Mouse (Mus musculus) retina, adult 2 months (tissue): ENCODE data around the gene Elp6.

ENCODE experiments used
- DNase-seq: peaks from one replicate; pipeline ENCODE4 v3.0.0-alpha.2; 2012; ENCODE audit warnings: low read depth, low spot score

Gene Elp6

DNA sequence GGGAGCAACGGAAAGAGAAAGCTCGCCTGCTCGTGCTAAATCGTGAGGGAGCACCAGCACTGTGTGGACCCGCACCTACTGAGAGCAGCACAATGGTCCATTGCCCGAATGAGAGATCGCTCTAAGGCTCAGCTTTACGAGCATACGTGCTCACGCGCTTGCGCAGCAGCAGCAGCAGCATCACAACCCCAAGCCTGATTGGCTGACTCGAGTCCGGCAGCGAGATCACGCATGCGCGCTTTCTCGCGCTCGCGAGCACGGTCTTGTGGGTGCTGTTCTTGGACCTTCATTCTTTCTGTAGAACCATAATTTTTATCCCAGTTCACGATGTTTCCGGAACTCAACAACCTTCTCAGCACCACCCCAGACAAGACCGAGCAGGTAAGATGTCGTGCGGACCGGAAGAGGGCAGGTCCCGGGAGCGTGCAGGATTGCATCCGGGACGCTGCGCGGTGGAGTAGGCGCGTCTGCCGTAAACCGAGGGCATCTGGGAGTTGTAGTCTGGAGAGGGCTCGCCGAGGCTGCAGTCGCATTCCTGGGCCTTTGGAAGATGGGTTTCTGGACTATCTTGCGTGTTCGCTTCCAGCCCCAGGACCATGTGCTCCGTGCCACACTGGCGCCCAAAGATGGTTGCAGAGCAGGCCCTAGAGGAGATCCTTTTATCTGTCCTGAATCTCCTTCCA is at the start of gene Elp6:
Gene Elp6, plus strand, starts transcription at position 205 of the 683 bp plus-strand sequence.
- peak; percentile 84 for DNase-seq

DNA sequence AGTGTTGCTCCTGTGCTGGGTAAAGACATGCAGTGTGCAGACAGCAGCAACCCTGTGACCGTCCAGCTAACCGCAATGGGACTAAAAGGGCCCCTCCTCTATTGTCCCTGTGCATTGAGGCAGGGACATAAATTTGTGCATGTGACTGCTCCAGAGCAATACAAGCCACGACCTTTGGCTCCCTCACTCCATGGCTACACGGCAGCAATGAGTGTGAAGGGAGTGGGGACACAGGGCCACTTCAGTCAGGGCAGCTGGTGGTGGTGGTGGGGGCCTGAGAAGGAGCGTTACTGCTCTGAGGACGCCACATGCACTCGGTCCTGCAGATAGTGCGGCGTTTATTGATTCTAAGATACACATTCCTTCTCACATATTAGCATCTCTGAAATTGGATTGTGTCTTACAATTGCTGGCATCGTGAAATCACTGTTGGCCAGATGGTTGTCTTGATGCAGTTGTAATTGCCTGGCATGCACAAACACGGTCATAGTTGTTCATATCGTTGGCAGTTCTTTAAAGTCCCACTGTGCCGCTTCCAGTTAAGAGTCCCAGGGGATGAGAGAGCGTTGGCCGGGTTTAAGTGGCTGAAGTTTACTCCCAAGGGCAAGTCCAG is 49.5 kb upstream of the Elp6 start:
- no peak for DNase-seq

DNA sequence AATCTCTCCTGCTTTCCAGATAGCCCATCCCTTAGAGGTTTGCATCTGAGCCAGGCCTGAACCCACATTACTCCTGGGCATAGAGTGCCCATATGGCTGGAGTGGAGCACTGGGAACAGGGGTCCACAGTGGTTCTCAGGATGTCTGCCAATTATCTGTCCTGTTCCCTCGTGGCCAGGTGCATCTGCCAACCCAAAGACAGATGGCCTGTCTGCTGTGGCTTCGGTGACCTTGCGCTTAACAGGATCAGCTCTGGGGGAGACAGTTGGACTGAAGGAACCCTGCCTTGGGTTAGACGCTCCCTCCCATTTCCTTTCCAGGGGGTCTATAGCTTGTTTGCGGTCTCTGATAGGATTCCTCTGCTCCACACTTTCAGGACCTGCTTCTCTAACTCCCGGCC is 46.3 kb upstream of the Elp6 start:
- no peak for DNase-seq

DNA sequence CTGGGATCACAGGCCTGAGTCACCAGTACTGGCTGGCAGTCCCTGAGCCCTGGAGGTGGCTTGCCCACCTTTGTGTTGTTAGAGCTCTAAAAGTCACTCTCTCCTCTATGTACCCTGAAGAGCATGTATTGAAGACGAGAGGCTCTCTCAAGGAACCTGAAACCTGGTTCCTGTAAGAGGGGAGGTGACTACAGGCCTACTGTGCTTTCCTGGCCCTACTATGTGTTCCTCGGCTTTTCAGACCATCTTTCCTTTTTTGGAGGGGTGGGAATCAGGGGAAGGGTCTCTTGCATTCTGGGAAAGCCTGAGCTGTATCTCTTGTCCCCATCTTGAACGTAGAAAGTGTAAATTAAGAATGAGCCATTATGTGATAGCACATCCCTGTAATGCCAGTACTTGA is 45.9 kb upstream of the Elp6 start:
- no peak for DNase-seq

DNA sequence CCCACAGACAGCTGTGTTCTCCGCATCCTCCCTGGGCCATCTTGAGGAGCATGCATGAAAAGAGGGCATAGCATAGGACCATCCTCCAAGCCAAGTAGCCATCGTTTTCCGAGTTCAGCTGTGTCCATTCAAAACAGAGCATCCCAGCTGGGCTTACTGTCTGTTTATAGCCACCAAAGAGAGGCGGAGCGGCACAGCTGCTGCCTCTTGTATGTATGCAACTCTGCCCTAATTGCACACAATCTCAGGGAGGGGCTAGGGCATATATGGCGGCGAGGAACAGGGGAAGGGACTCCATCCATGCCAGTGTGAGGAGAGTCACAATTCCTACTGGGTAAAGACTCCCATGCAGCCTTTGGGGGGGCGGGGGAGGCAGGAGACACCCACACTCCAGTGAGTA is 41.8 kb upstream of the Elp6 start:
- DNase-seq, result no peak

DNA sequence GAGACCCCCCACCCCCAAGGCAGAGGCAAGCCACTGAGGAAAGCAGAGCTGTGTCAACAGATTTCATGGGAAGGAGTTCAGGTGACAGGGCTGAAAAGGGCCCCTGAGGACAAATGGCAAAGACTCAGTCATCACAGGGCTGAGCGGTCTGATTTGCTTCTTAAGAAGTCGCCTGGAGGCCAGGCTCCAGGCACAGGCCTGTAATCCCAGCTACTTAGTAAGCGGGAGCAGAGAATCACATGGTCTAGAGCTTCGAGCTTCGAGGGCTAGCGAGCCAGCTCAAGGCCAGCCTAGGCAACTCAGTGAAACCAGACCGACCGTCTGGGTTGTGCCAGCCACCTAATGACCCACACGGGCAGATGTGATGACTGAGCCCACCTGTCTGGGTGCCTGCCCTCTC is 40.0 kb upstream of the Elp6 start:
- no peak for DNase-seq

DNA sequence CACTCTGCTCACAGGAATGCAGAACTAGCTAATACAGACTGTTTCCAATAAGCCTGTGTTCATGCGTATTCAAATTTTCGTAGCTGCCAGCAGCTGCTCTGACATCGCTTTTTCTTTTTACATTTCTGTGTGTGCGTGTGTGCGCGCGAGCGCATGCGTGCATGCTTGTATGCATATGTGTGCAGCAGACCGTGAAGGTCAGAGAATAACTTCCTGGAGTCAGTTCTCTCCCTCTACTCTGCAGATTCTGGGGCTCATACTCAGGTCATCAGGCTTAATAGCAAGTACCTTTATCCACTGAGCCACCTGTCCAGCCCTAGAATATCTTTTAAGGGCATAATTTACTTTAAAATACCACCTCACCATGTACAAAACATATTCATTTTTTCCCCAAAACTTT is 36.6 kb upstream of the Elp6 start:
- DNase-seq, result no peak

DNA sequence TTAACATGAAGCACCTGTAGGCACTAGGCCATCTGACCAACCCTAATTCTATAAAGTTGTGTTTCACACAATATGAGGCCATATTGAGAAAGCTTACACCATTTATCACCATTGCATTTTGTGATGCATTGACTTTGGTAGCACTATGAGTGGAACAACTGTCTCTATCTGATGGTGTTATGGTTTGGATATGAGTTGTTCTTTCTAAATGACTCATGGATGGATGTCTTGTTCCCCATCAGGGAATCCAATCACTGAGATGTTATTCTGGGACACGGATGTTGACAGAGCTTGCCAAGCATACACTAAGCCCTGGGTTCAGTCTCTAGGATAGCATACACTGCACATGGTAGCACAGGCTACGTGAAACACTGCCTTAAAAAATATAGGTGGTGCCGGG is 32.6 kb upstream of the Elp6 start:
- DNase-seq, result no peak

DNA sequence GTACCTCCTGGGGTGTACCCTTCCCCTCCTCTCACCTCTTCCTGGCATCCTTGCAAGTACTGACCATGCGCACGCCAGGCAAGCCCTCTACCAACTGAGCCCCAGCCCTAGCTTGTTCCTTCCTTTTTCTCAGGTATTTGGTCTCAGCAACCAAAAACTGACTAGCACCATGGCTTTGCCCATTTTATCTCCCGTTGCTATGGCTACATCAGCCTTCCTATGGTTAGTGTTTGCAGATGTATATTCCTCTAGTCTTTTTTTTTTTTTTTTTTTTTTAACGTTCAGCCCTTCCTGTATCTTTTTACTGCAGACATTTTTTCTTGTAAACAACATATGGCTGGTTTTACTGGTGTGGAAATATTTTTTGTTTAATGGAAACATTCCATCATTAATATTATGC is 31.5 kb upstream of the Elp6 start:
- DNase-seq, result no peak

DNA sequence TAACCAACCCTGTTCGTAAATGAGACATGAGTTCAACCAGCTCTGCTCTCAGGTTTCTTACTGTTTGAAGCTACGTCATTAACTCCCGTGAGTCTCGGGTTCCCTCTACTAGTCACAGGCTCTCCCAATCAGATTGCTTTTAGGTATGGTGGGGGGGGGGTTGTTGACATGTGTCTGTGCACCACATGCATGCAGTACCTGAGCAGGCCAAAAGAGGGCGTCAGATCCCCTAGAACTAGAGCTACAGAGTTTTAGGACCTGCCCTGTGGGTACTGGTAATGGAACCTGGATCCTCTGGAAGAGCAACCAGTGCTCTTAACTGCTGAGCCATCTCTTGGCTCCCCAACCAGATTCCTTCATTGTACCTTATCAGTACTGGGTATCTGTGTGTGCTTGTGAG is 29.1 kb upstream of the Elp6 start:
- DNase-seq, result no peak

DNA sequence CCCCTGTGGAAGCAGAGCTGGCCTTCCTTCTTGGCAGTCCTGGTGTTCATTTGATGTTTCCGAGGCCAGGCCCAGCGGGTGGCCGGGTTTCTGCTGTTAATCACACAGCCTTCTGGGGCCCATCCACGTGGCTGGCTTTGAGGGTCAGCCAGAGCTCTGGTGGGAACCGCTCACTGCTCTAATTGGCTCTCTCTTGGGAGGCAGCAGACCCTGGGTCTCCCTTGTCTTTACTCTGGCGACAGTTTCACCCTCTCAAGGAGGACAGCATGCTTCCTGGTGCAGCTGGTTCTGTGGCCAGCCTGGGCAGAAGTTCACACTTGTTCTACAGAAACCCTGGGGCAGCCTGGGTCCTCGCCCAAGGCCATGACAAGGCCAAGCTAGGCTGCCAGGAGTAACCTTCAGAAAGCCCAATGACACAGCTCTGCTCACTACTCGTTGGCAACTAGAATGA is 27.5 kb upstream of the Elp6 start:
- DNase-seq, result no peak

DNA sequence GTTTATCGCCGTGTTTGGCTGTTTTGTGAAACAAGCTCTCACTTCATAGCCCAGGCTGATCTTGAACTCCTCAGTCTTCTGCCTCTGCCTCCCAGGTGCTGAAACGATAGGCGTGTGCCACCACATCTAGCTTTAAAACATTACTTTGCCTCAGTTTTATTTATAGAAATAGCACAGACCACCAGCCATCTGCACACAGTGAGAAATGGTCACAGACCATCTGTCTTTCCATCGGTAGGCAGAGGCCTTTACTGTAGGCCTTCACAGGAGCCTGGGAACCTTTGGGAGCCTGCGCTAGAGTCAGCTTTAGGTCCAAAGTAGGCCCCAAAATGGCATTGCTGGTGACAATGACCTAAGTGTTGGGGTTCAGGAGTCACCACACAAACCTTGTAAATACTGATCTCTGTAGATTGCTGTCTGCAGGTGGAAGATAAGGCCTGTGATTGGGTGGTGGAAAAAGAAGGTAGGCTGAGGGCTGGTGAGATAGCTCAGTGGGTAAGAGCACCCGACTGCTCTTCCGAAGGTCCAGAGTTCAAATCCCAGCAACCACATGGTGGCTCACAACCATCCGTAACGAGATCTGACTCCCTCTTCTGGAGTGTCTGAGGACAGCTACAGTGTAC is 20.8 kb upstream of the Elp6 start:
- no peak for DNase-seq

DNA sequence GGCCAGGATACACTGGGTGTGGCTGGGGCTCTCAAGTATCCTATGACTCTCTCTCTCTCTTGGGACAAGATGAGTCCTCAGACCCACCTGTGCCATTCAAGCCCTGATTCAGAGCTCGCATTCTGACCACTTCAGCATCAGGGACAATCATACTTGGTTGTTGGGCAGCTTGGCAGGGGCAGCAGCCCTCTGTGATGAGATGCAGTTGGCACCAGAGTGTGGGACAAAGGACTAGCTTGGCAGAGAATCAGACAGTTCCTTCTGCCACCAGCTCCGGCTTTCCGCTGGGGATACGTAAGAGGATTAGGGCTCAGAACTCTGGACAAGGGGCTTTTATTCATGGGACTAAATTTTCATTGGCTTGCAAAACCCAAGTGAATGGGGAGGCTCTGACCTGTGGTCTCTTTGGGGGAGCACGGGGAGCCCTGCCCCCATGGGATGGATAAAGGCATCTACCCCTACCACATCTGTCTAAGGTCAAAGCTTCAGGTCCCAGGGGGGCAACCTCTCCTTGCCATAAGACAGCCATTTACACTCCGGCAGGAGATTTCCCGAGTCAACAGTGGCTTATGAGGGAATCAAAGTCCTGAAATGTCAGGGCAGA is 17.6 kb upstream of the Elp6 start:
- no peak for DNase-seq

DNA sequence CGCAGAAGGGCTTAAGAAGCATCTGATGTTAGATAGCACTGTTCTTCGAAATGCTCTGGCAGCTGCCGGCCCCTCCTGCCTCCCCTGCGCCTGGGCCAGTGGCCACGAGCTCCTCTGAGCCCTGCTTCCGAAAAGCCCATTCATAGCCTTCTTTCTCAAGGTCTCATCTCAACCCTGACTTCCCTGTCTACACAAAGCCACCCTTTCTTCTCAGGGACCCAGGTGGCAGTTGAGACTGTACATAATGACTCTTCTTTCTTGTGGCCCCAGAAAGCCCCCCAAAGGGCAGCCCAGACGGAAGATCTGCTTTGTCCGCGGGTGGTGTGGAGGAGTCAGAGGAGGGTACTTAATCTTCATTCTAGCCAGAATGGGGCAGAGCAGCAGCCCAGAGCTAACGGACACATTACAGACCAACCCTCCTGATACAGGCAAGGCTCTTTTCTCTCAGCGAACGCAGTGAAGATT is 11.7 kb upstream of the Elp6 start:
- DNase-seq, result no peak

DNA sequence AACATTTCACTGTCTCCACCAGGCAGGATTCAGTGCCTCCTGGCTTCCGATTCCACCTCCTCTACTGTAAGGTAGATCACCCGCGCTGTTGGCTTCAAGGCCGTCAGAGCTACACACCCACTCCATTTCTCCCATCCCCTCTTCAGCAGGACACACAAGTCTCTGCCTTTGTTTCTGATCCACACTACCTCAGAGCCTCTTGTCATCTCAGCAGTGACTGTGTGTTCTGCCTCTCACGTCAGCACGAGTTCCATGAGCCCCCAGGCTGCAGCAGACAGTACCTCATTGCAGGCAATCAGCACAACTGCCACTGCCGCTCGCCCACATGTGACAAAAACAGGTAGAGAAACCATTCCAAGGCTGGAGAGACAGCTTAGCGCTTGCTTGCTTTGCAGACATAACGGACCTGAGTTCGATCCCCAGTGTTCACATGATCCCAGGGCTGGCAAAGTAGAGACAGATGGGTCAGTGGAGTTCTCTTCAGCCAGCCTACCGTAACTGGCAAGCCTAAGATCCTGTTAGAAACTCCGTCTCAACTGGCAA is 11.0 kb upstream of the Elp6 start:
- DNase-seq, result no peak

DNA sequence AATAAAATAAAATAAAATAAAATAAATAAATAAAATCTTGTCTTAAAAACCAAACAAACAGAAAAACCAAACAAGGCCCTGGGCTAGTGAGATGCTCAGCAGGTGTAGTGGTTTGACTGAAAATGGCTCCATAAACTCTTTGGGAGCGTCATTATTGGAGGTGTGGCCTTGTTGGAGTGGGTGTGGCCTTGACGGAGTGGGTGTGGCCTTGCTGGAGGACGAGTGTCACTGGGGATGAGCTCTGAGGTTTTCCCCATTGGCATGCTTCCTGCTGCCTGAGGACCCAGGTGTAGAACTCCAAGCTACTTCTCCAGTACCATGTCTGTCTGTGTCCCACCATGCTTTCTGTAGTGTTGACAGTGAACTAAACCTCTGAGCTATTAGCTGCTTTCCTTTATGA is 10.2 kb upstream of the Elp6 start:
- no peak for DNase-seq

DNA sequence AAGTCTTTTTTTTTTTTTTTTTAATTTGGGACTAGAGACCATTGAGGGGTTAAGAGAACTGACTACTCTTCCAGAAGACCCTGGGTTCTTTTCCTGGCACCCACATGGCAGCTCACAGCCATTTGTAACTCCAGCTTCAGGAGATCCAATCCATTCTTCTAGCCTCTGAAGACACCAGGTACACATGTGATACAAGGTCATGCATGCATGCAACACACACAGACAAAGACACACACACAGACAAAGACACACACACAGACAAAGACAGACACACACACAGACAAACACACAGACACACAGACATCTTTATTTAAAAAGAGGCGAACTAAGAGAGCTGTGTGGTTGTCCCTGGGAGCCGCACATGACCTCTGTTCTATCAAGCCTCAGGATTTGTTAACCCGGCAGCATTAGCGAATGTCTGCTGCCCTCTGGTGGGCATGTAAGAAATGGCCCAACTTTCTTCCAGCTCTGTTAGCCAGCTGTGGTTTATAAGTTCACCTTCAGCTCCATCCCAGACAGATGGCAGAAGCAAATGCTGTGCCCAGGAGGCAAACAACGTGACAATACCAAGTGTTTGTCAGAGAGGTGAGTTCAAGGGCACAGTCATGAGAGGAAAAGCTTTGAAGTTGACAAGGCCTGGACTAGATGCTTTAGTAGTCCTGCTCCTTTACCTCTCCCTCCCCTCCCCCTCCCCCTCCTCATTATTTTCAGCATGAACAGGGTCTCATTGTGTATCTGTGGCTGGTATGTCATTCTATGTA is 7.9 kb upstream of the Elp6 start:
- peak; percentile 84 for DNase-seq

DNA sequence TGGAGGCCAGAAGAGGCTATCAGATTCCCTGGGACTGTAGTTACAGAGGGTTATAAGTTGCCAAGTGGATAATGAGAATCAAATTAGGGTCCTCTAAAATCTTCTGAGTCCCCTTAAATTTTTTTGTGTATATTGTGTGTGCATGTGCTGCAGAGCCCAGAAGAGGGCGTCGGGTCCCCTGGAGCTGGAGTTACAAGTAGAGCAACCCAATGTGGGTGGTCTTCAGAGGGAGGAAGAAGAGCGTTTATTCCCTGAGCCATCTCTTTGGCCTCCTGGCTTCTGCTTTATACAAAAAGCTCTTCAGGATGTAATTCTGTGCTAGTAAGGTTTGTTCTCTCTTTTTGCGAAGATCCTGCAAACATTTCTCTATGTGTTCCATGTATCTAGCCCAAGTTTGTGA is 457 bp upstream of the Elp6 start:
- DNase-seq, result no peak

DNA sequence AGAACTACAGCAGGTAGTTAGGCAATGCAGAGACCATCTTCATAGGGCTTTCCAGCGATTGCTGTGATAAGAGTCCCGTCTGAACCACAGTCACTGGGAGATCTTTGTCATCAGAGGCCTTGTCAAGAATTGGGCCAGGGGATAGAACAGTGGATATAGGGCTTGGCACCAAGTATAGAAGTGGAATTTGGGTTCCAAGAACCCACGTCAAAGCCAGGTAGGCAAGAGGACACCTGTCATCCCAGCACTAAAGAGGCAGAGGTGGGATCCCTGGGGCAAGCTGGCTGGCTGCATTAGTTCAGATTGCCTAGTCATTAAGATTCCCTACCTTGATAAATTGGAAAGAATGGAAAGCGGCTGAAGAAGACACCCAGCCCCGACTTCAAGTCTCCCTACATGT is 1.4 kb downstream of the Elp6 start:
- DNase-seq, result no peak

DNA sequence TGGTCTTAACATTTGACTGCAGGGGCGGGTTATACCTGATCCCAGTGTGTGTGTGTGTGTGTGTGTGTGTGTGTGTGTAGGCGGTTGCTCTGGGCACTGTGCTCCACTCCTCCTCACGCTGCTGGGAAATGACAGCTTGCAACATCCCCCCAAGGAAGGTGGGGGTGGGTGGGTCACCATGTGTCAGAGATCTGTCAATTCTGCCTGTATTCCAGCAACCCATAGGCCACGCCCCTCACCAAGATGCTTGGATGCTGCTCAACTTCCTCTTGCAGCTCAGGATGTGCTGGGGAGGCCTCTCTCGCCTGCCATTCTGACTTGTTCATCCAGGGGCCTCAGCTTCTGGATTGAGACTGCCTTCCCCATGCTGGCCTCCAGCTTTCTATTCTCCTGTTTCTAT is 9.7 kb downstream of the Elp6 start:
- DNase-seq, result no peak

DNA sequence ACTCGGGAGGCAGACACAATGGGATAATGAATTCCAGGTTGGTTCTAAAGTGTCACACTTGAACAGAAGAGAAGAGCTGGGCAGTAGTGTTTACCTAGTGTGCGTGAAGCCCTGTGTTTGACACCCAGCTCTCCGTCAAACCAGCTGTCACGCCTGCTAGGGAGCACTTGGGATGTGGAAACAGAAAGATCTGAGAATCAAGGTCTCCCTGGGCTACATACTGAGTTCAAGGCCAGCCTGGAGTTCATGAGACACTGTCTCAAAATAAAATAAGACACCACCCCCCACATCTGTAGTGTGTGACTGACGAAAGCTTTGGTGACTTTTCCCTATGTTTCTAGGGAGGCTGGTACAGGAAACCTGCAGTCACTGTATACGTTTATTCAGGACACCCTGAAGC is 10.4 kb downstream of the Elp6 start:
- no peak for DNase-seq

DNA sequence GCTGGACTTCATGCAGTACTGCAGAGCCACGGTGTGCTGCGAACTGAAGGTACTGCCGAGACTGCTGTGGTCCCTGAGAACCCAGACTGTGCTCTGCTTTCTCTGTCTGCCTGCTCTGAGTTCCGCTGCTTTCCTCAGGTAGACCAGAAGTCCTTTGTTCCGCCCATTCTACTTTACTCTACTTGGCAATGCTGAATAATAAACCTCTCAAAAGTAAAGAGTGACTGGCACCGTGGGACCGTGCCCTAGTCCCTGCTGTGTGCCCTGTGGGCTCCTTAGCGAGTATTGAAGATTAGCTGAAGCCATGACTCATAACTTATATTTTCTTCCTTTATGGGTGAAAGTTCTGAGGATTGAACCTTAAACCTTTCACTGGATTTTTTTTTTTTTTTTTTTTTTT is 10.9 kb downstream of the Elp6 start:
- DNase-seq, result no peak
